Mouse (Mus musculus) kidney, adult 2 months (tissue): ENCODE measurements around the gene Igsf9b.

Source experiments
- CTCF ChIP-seq: fragments of 200-500 bp; conservative IDR thresholded peaks from 2 replicates; pipeline ENCODE4 v1.5.1; 2011; ENCODE audit warnings: low read depth, mild to moderate bottlenecking, control low read depth, low read length, moderate library complexity, mixed read lengths; ENCODE audit not compliant: insufficient read depth, insufficient read length
- POLR2A ChIP-seq: fragments of 200-500 bp; IDR thresholded peaks from one replicate; pipeline ENCODE4 v1.6.1; 2011; ENCODE audit warnings: low read depth, low read length, control low read depth

- no peak for TF ChIP-seq CTCF
- TF ChIP-seq POLR2A: no peak
These were observed 29.7 kb upstream of the Igsf9b start for GRCm38 (mm10) chr9:27269322-27269721.
